ENCODE assay signal across 8 mouse cellular contexts in genomic region chr10:61648737-61649645, GRCm38 (mm10). TPM values are rescaled to one million over a fixed set of nuclear protein-coding genes. Genes with fewer than 3 reads are reported as not detected.
A peak's percentile ranks its signal among the peaks of the same experiment; 100 is the strongest.
DNase-seq lines count a peak whose midpoint lies in the region; ATAC-seq lines count a peak whose summit lies in the region.

No protein-coding gene starts in this region.

- peak overlapping the region; percentile 77 to 93 for H3K4me3 ChIP-seq in heart, embryonic 14.5 days (ENCODE audit: control insufficient read depth in 1 of 2, insufficient read depth in 1 of 2, low read depth in 1 of 2, low read length in 2 of 2)
- peak overlapping the region; percentile 93 for H3K4me3 ChIP-seq in forebrain, embryonic 10.5 days
- peak overlapping the region; percentile 92 for H3K4me3 ChIP-seq in kidney, embryonic 15.5 days (replicated peaks)
- H3K4me3 ChIP-seq in midbrain, embryonic 11.5 days (ENCODE audit: low read depth, low read length): peak overlapping the region; percentile 81

- peak overlapping the region; percentile 89 for H3K4me2 ChIP-seq in heart, embryonic 14.5 days (ENCODE audit: low read length)
- H3K4me2 ChIP-seq in kidney, embryonic 15.5 days: peak overlapping the region; percentile 74
- H3K4me2 ChIP-seq in midbrain, embryonic 11.5 days: peak overlapping the region; percentile 95

- 2% methylated on average over 47 of the region's 49 CpGs for WGBS in heart, embryonic 14.5 days
- 2% methylated on average over 43 of the region's 49 CpGs for WGBS in forebrain, embryonic 10.5 days
- WGBS in kidney, embryonic 15.5 days: 1% methylated on average over 46 of the region's 49 CpGs
- 1% methylated on average over 49 of the region's 49 CpGs for WGBS in midbrain, embryonic 11.5 days

- intact Hi-C loops in left cerebral cortex, postnatal 4 days (cut with DNase I): no loop called here

- H3K4me1 ChIP-seq in heart, embryonic 14.5 days (ENCODE audit: control insufficient read depth in 2 of 2, insufficient read depth in 2 of 2, low read length in 2 of 2): peaks cover 4 to 8% of the 10 kb centered on the region in 2 experiments
- H3K4me1 ChIP-seq in forebrain, embryonic 10.5 days: peaks cover 25% of the 10 kb centered on the region
- peaks cover 13% of the 10 kb centered on the region for H3K4me1 ChIP-seq in kidney, embryonic 15.5 days
- H3K4me1 ChIP-seq in midbrain, embryonic 11.5 days (ENCODE audit: control insufficient read depth, insufficient read depth, low read length): peaks cover 11% of the 10 kb centered on the region

- no peaks in the 10 kb centered on the region for H3K27me3 ChIP-seq in heart, embryonic 14.5 days (ENCODE audit: control insufficient read depth, insufficient read depth, low read length)
- H3K27me3 ChIP-seq in forebrain, embryonic 10.5 days (ENCODE audit: poor library complexity, severe bottlenecking): 0 out of 2 replicates have a peak, but pooled peaks cover 7% of the 10 kb centered on the region
- H3K27me3 ChIP-seq in kidney, embryonic 15.5 days: no peaks in the 10 kb centered on the region
- H3K27me3 ChIP-seq in midbrain, embryonic 11.5 days (ENCODE audit: control insufficient read depth, insufficient read depth, low read length): no peaks in the 10 kb centered on the region

- H3K27ac ChIP-seq in heart, embryonic 14.5 days (replicated peaks in 1 of 2; ENCODE audit: control insufficient read depth in 1 of 2, insufficient read depth in 1 of 2, low read depth in 2 of 2, low read length in 2 of 2): peak overlapping the region; percentile 48 to 67
- H3K27ac ChIP-seq in forebrain, embryonic 10.5 days: peak overlapping the region; percentile 95
- H3K27ac ChIP-seq in kidney, embryonic 15.5 days: peak overlapping the region; percentile 87
- H3K27ac ChIP-seq in midbrain, embryonic 11.5 days (ENCODE audit: low read depth, low read length): peak overlapping the region; percentile 51; the same call in 1 of the 2 replicates

- no peaks in the 10 kb centered on the region for H3K9me3 ChIP-seq in heart, embryonic 14.5 days (ENCODE audit: control insufficient read depth, low read length)
- no peaks in the 10 kb centered on the region for H3K9me3 ChIP-seq in forebrain, embryonic 10.5 days
- H3K9me3 ChIP-seq in kidney, embryonic 15.5 days (replicated peaks): no peaks in the 10 kb centered on the region
- H3K9me3 ChIP-seq in midbrain, embryonic 11.5 days (ENCODE audit: control insufficient read depth, low read length): no peaks in the 10 kb centered on the region

- no peak for DNase-seq in heart, adult 18-20 months
- peak; percentile 32 for DNase-seq in Muller cell, postnatal 12 days (ENCODE audit: inconsistent ontology term)
- DNase-seq in forebrain, embryonic 10.5 days (ENCODE audit: extremely low spot score, low spot score): peak; percentile 29
- DNase-seq in midbrain, embryonic 11.5 days (ENCODE audit: low spot score, missing footprints): no peak
- no peak for DNase-seq in adrenal gland, postnatal 36 days
- DNase-seq in left cerebral cortex, postnatal 4 days: no peak

- peak overlapping the region; percentile 86 for H3K9ac ChIP-seq in heart, embryonic 14.5 days (ENCODE audit: low read length)
- peak overlapping the region; percentile 74 for H3K9ac ChIP-seq in kidney, embryonic 15.5 days
- peak overlapping the region; percentile 90 for H3K9ac ChIP-seq in midbrain, embryonic 11.5 days (ENCODE audit: low read length)

- peak; percentile 64 for ATAC-seq in heart, embryonic 14.5 days (ENCODE audit: insufficient number of reproducible peaks, insufficient read depth, low FRiP score, low read depth)
- ATAC-seq in kidney, embryonic 15.5 days (replicated peaks; ENCODE audit: low FRiP score): peak; percentile 13; the same call in 1 of the 2 replicates
- ATAC-seq in midbrain, embryonic 11.5 days (ENCODE audit: low FRiP score): no peak

- H3K36me3 ChIP-seq in heart, embryonic 14.5 days (ENCODE audit: control insufficient read depth, insufficient read depth, low read length): peaks cover 18% of the 10 kb centered on the region; the same call in 1 of the 2 replicates
- peaks cover 36% of the 10 kb centered on the region for H3K36me3 ChIP-seq in forebrain, embryonic 10.5 days (replicated peaks)
- H3K36me3 ChIP-seq in kidney, embryonic 15.5 days: peaks cover 31% of the 10 kb centered on the region
- H3K36me3 ChIP-seq in midbrain, embryonic 11.5 days (ENCODE audit: control insufficient read depth, insufficient read depth, low read length): peaks cover 2% of the 10 kb centered on the region; the same call in 1 of the 2 replicates

RNA-seq across cellular contexts. Expression of gene Ppa1, which starts 0.6 kb away (rescaled TPM):
- 81.4 and 86.9 TPM in 2 replicates for polyA plus RNA-seq in heart, embryonic 14.5 days (2014; fragmentation: Nextera tagmentation; extraction: Ambion mirVana)
- 10 to 100 TPM; 81.8 to 82.3 TPM for total RNA-seq in heart, adult 18-20 months (2021)
- 392 and 395 TPM in 2 replicates for polyA plus RNA-seq in forebrain, embryonic 10.5 days (2016; fragmentation: Nextera tagmentation; extraction: Ambion mirVana)
- 193 and 202 TPM in 2 replicates for polyA plus RNA-seq in kidney, embryonic 15.5 days (2015; fragmentation: Nextera tagmentation; extraction: Ambion mirVana)
- 323 and 335 TPM in 2 replicates for polyA plus RNA-seq in midbrain, embryonic 11.5 days (2014; fragmentation: Nextera tagmentation; extraction: Ambion mirVana)
- 100 to 1,000 TPM; 133 to 148 TPM for total RNA-seq in adrenal gland, postnatal 36 days (2021)
- 100 to 1,000 TPM; 126 to 138 TPM for total RNA-seq in left cerebral cortex, postnatal 4 days (2021)

RNA-seq across cellular contexts. Expression of gene Sar1a, which starts 31.1 kb away (rescaled TPM):
- 169 and 175 TPM in 2 replicates for polyA plus RNA-seq in heart, embryonic 14.5 days (2014; fragmentation: Nextera tagmentation; extraction: Ambion mirVana)
- 100 to 1,000 TPM; 180 to 192 TPM for total RNA-seq in heart, adult 18-20 months (2021)
- 225 and 226 TPM in 2 replicates for polyA plus RNA-seq in forebrain, embryonic 10.5 days (2016; fragmentation: Nextera tagmentation; extraction: Ambion mirVana)
- 225 and 236 TPM in 2 replicates for polyA plus RNA-seq in kidney, embryonic 15.5 days (2015; fragmentation: Nextera tagmentation; extraction: Ambion mirVana)
- polyA plus RNA-seq in midbrain, embryonic 11.5 days (2014; fragmentation: Nextera tagmentation; extraction: Ambion mirVana): 245 and 255 TPM in 2 replicates
- total RNA-seq in adrenal gland, postnatal 36 days (2021): 100 to 1,000 TPM; 198 to 208 TPM
- 100 to 1,000 TPM; 135 to 139 TPM for total RNA-seq in left cerebral cortex, postnatal 4 days (2021)

RNA-seq across cellular contexts. Expression of gene Tysnd1, which starts 46.3 kb away (rescaled TPM):
- polyA plus RNA-seq in heart, embryonic 14.5 days (2014; fragmentation: Nextera tagmentation; extraction: Ambion mirVana): 25.7 and 27.5 TPM in 2 replicates
- total RNA-seq in heart, adult 18-20 months (2021): 10 to 100 TPM; 23.8 to 25.8 TPM
- polyA plus RNA-seq in forebrain, embryonic 10.5 days (2016; fragmentation: Nextera tagmentation; extraction: Ambion mirVana): 25.5 and 26.3 TPM in 2 replicates
- 33.0 and 36.5 TPM in 2 replicates for polyA plus RNA-seq in kidney, embryonic 15.5 days (2015; fragmentation: Nextera tagmentation; extraction: Ambion mirVana)
- polyA plus RNA-seq in midbrain, embryonic 11.5 days (2014; fragmentation: Nextera tagmentation; extraction: Ambion mirVana): 24.5 and 27.9 TPM in 2 replicates
- 100 to 1,000 TPM in 1 of 2 experiments, 10 to 100 TPM in 1; 66.4 to 113 TPM for total RNA-seq in adrenal gland, postnatal 36 days (2021)
- 10 to 100 TPM; 32.0 to 36.6 TPM for total RNA-seq in left cerebral cortex, postnatal 4 days (2021)

RNA-seq across cellular contexts. Expression of gene Npffr1, which starts 53.7 kb away (rescaled TPM):
- 0.05 TPM in 1 of 2 replicates, not detected in the other for polyA plus RNA-seq in heart, embryonic 14.5 days (2014; fragmentation: Nextera tagmentation; extraction: Ambion mirVana)
- under 1 TPM in 1 of 2 experiments, not detected in 1; 0.08 TPM for total RNA-seq in heart, adult 18-20 months (2021)
- 0.05 and 0.07 TPM in 2 replicates for polyA plus RNA-seq in forebrain, embryonic 10.5 days (2016; fragmentation: Nextera tagmentation; extraction: Ambion mirVana)
- polyA plus RNA-seq in kidney, embryonic 15.5 days (2015; fragmentation: Nextera tagmentation; extraction: Ambion mirVana): 0.12 and 0.21 TPM in 2 replicates
- 0.06 TPM in 1 of 2 replicates, not detected in the other for polyA plus RNA-seq in midbrain, embryonic 11.5 days (2014; fragmentation: Nextera tagmentation; extraction: Ambion mirVana)
- total RNA-seq in adrenal gland, postnatal 36 days (2021): under 1 TPM; 0.26 to 0.33 TPM
- 1 to 10 TPM; 1.4 to 2.4 TPM for total RNA-seq in left cerebral cortex, postnatal 4 days (2021)

Comparison
In these comparisons a context has a peak if more than half of its experiments do, and no peak if none do; other contexts are left out.
1. DNase-seq: peak in Muller cell, postnatal 12 days (single experiment) and forebrain, embryonic 10.5 days (single experiment); none in heart, adult 18-20 months (0 of 2), midbrain, embryonic 11.5 days (single experiment), adrenal gland, postnatal 36 days (0 of 2) and left cerebral cortex, postnatal 4 days (single experiment).
2. Peak in every context shown above with its lines, with median percentiles within 50 percentile points of each other: H3K27ac ChIP-seq, H3K4me2 ChIP-seq, H3K4me3 ChIP-seq and H3K9ac ChIP-seq.